9 mouse cellular contexts compared by ENCODE assay signal in genomic region chr6:77979241-77979961, GRCm38 (mm10). TPM values are rescaled to one million over a fixed set of nuclear protein-coding genes. Genes with fewer than 3 reads are reported as not detected.
DNase-seq lines count a peak whose midpoint lies in the region; ATAC-seq and TF ChIP-seq lines count a peak whose summit lies in the region.
"Had no signal": no experiment of that assay in that cellular context is flagged by ENCODE, and none has a peak within 500 bp of the region (broad histone marks: within the 10 kb centered on the region; RNA-seq: fewer than 3 reads in every experiment).

Gene Ctnna2 (minus strand): TSS chr6:77979699.

- H3K4me2 ChIP-seq in heart, embryonic 16.5 days (ENCODE audit: low read depth, low read length): peak within 1 kb of the TSS; percentile 85
- peak within 1 kb of the TSS; percentile 92 for H3K4me2 ChIP-seq in limb, embryonic 15.5 days
- peak within 1 kb of the TSS; percentile 62 for H3K4me2 ChIP-seq in neural tube, embryonic 12.5 days (replicated peaks)

- 0% methylated on average over 42 of the region's 58 CpGs for WGBS in forebrain, embryonic 10.5 days
- under 1% methylated on average over 54 of the region's 58 CpGs for WGBS in heart, embryonic 16.5 days
- WGBS in limb, embryonic 15.5 days: under 1% methylated on average over 43 of the region's 58 CpGs
- WGBS in neural tube, embryonic 12.5 days: under 1% methylated on average over 54 of the region's 58 CpGs

- peak within 1 kb of the TSS; percentile 62 for H3K4me3 ChIP-seq in gastrocnemius, adult 2 months
- peak within 1 kb of the TSS; percentile 64 for H3K4me3 ChIP-seq in forebrain, embryonic 10.5 days
- H3K4me3 ChIP-seq in heart, embryonic 16.5 days (ENCODE audit: low read length): peak within 1 kb of the TSS; percentile 58
- H3K4me3 ChIP-seq in limb, embryonic 15.5 days: peak within 1 kb of the TSS; percentile 46
- H3K4me3 ChIP-seq in neural tube, embryonic 12.5 days: peak within 1 kb of the TSS; percentile 63

- no peaks in the 10 kb centered on the region for H3K36me3 ChIP-seq in forebrain, embryonic 10.5 days (replicated peaks)
- no peaks in the 10 kb centered on the region for H3K36me3 ChIP-seq in heart, embryonic 16.5 days (ENCODE audit: control insufficient read depth, insufficient read depth)
- H3K36me3 ChIP-seq in limb, embryonic 15.5 days: no peaks in the 10 kb centered on the region
- H3K36me3 ChIP-seq in neural tube, embryonic 12.5 days: no peaks in the 10 kb centered on the region

- H3K9me3 ChIP-seq in forebrain, embryonic 10.5 days: no peaks in the 10 kb centered on the region
- no peaks in the 10 kb centered on the region for H3K9me3 ChIP-seq in heart, embryonic 16.5 days (replicated peaks; ENCODE audit: control insufficient read depth, low read length)
- H3K9me3 ChIP-seq in limb, embryonic 15.5 days: no peaks in the 10 kb centered on the region
- H3K9me3 ChIP-seq in neural tube, embryonic 12.5 days: no peaks in the 10 kb centered on the region

- H3K9ac ChIP-seq in heart, embryonic 16.5 days (ENCODE audit: low read length): no peak within 1 kb of the TSS; the same call in 1 of the 2 replicates
- H3K9ac ChIP-seq in limb, embryonic 15.5 days: no peak within 1 kb of the TSS
- peak within 1 kb of the TSS; percentile 76 for H3K9ac ChIP-seq in neural tube, embryonic 12.5 days

- TF ChIP-seq CTCF in gastrocnemius, adult 2 months (IDR thresholded peaks at IDR 0.05): peak; percentile 22; the same call in 1 of the 2 replicates

- H3K27ac ChIP-seq in gastrocnemius, adult 2 months: no peak within 1 kb of the TSS
- peak within 1 kb of the TSS; percentile 88 for H3K27ac ChIP-seq in forebrain, embryonic 10.5 days
- H3K27ac ChIP-seq in heart, embryonic 16.5 days (ENCODE audit: low read length): no peak within 1 kb of the TSS
- no peak within 1 kb of the TSS for H3K27ac ChIP-seq in limb, embryonic 15.5 days
- H3K27ac ChIP-seq in neural tube, embryonic 12.5 days: peak within 1 kb of the TSS; percentile 89
- H3K27ac ChIP-seq: macrophage had no signal

- H3K27me3 ChIP-seq in forebrain, embryonic 10.5 days (ENCODE audit: poor library complexity, severe bottlenecking): no peaks in the 10 kb centered on the region
- peaks cover 6% of the 10 kb centered on the region for H3K27me3 ChIP-seq in heart, embryonic 16.5 days (ENCODE audit: control insufficient read depth, insufficient read depth, low read length)
- 0 out of 2 replicates have a peak, but pooled peaks cover 9% of the 10 kb centered on the region for H3K27me3 ChIP-seq in limb, embryonic 15.5 days
- H3K27me3 ChIP-seq in neural tube, embryonic 12.5 days (replicated peaks): no peaks in the 10 kb centered on the region

- DNase-seq in gastrocnemius, adult 2 months: peak; percentile 69
- no peak for DNase-seq in gastrocnemius, adult 18-20 months (ENCODE audit: low spot score)
- DNase-seq in forebrain, embryonic 10.5 days (ENCODE audit: extremely low spot score, low spot score): peak; percentile 92
- peak; percentile 73 for DNase-seq in kidney, postnatal 10 days
- peak; percentile 2 to 3 for DNase-seq in thymus, adult 18-20 months

- ATAC-seq in heart, embryonic 16.5 days (replicated peaks; ENCODE audit: extremely low read depth, insufficient read depth, low FRiP score): peak; percentile 65
- peak; percentile 82 for ATAC-seq in limb, embryonic 15.5 days (ENCODE audit: insufficient number of reproducible peaks, low FRiP score, low TSS enrichment, low read depth)
- peak; percentile 98 for ATAC-seq in neural tube, embryonic 12.5 days (ENCODE audit: low FRiP score, low read depth)

- intact Hi-C loops in gastrocnemius, adult 2 months (cut with DNase I): no loop called here

- H3K4me1 ChIP-seq in forebrain, embryonic 10.5 days: peaks cover 28% of the 10 kb centered on the region
- H3K4me1 ChIP-seq in heart, embryonic 16.5 days (ENCODE audit: control insufficient read depth, insufficient read depth, low read length): no peaks in the 10 kb centered on the region
- peaks cover 11% of the 10 kb centered on the region for H3K4me1 ChIP-seq in limb, embryonic 15.5 days
- peaks cover 13% of the 10 kb centered on the region for H3K4me1 ChIP-seq in neural tube, embryonic 12.5 days

RNA-seq across cellular contexts. Expression of gene Ctnna2, which starts in this region (rescaled TPM):
- total RNA-seq in gastrocnemius, adult 2 months (2021): not detected
- total RNA-seq in gastrocnemius, adult 18-20 months (2021): not detected
- 12.8 and 16.1 TPM in 2 replicates for polyA plus RNA-seq in forebrain, embryonic 10.5 days (2016; fragmentation: Nextera tagmentation; extraction: Ambion mirVana)
- polyA plus RNA-seq in heart, embryonic 16.5 days (2015; fragmentation: Nextera tagmentation; extraction: Ambion mirVana): 0.94 and 1.2 TPM in 2 replicates
- 0.76 and 1.2 TPM in 2 replicates for polyA plus RNA-seq in limb, embryonic 15.5 days (2015; fragmentation: Nextera tagmentation; extraction: Ambion mirVana)
- 77.8 and 85.1 TPM in 2 replicates for polyA plus RNA-seq in neural tube, embryonic 12.5 days (2016; fragmentation: Nextera tagmentation; extraction: Ambion mirVana)
- polyA plus RNA-seq: macrophage had no signal

Comparison
In these comparisons a context has a peak if more than half of its experiments do, and no peak if none do; other contexts are left out.
1. Peak in DNase-seq and H3K4me3 ChIP-seq in gastrocnemius, adult 2 months; RNA of the gene not detected or under 1 TPM.
2. H3K27ac ChIP-seq: peak in forebrain, embryonic 10.5 days (single experiment) and neural tube, embryonic 12.5 days (single experiment); none in gastrocnemius, adult 2 months (single experiment), heart, embryonic 16.5 days (single experiment) and limb, embryonic 15.5 days (single experiment).
3. Peak in every context shown above with its lines, with median percentiles within 50 percentile points of each other: H3K4me3 ChIP-seq, ATAC-seq and H3K4me2 ChIP-seq.